Mouse (Mus musculus): ENCODE measurements around the gene Gprin3. TPM values are rescaled to one million over a fixed set of nuclear protein-coding genes. Genes with fewer than 3 reads are reported as not detected.

Gene Gprin3
- polyA plus RNA-seq, 1 experiment from 2014 or later, result 2.4 TPM

- DNase-seq (ENCODE audit: low spot score), result no peak
These were observed 988 bp downstream of the Gprin3 start for GRCm38 (mm10) chr6:59424871-59425740.

GRCm38 (mm10) chr6:59423836-59424235 is 2.3 kb downstream of the Gprin3 start:
- H3K4me3 ChIP-seq (ENCODE audit: low read depth, low read length), result no peak overlapping the region
- H3K27ac ChIP-seq (replicated peaks; ENCODE audit: low read depth, low read length), result no peak overlapping the region
- peaks cover 10% of the 10 kb centered on the region; the same call in 1 of the 2 replicates for H3K4me1 ChIP-seq (ENCODE audit: control insufficient read depth, insufficient read depth, low read length)
- no peak overlapping the region for H3K4me2 ChIP-seq (ENCODE audit: low read depth, low read length)
- DNase-seq (ENCODE audit: low spot score) (no peak), ATAC-seq (ENCODE audit: low read depth) (no peak)
- H3K27me3 ChIP-seq (replicated peaks; ENCODE audit: control insufficient read depth, insufficient read depth, low read length), result no peaks in the 10 kb centered on the region
- no peaks in the 10 kb centered on the region for H3K9me3 ChIP-seq (ENCODE audit: control insufficient read depth, low read length)
- H3K36me3 ChIP-seq (ENCODE audit: control insufficient read depth, insufficient read depth, low read length), result no peaks in the 10 kb centered on the region
- H3K9ac ChIP-seq (ENCODE audit: low read depth, low read length), result no peak overlapping the region
- 41% methylated on average over 1 of the region's 1 CpGs for WGBS

More at GRCm38 (mm10) chr6:59424871-59425740, 988 bp downstream of the Gprin3 start:
- ATAC-seq (ENCODE audit: low read depth), result no peak
- Histone ChIP-seq H3K4me3 (ENCODE audit: low read depth, low read length) (peak overlapping the region; percentile 48), H3K4me1 (ENCODE audit: control insufficient read depth, insufficient read depth, low read length) (peaks cover 10% of the 10 kb centered on the region; the same call in 1 of the 2 replicates), H3K9me3 (ENCODE audit: control insufficient read depth, low read length) (no peaks in the 10 kb centered on the region), H3K4me2 (ENCODE audit: low read depth, low read length) (peak overlapping the region; percentile 84), H3K27me3 (replicated peaks; ENCODE audit: control insufficient read depth, insufficient read depth, low read length) (no peaks in the 10 kb centered on the region), H3K27ac (replicated peaks; ENCODE audit: low read depth, low read length) (no peak overlapping the region), H3K9ac (ENCODE audit: low read depth, low read length) (no peak overlapping the region; the same call in 1 of the 2 replicates), H3K36me3 (ENCODE audit: control insufficient read depth, insufficient read depth, low read length) (no peaks in the 10 kb centered on the region)
- 77% methylated on average over 10 of the region's 10 CpGs for WGBS

- no peaks in the 10 kb centered on the region for H3K9me3 ChIP-seq (ENCODE audit: control insufficient read depth, low read length)
- H3K4me3 ChIP-seq (ENCODE audit: low read depth, low read length), result no peak overlapping the region
- H3K4me1 ChIP-seq (ENCODE audit: control insufficient read depth, insufficient read depth, low read length), result no peaks in the 10 kb centered on the region
- no peak overlapping the region for H3K9ac ChIP-seq (ENCODE audit: low read depth, low read length)
- no peak for DNase-seq (ENCODE audit: low spot score)
- ATAC-seq (ENCODE audit: low read depth), result no peak
- H3K27ac ChIP-seq (replicated peaks; ENCODE audit: low read depth, low read length), result no peak overlapping the region
- H3K36me3 ChIP-seq (ENCODE audit: control insufficient read depth, insufficient read depth, low read length), result no peaks in the 10 kb centered on the region
- H3K4me2 ChIP-seq (ENCODE audit: low read depth, low read length), result no peak overlapping the region
- WGBS, result 59% methylated on average over 3 of the region's 3 CpGs
- H3K27me3 ChIP-seq (replicated peaks; ENCODE audit: control insufficient read depth, insufficient read depth, low read length), result no peaks in the 10 kb centered on the region
These were observed 6.8 kb downstream of the Gprin3 start for GRCm38 (mm10) chr6:59419264-59419663.

GRCm38 (mm10) chr6:59418659-59419058 is 7.4 kb downstream of the Gprin3 start:
- Histone ChIP-seq H3K4me2 (ENCODE audit: low read depth, low read length) (no peak overlapping the region), H3K4me1 (ENCODE audit: control insufficient read depth, insufficient read depth, low read length) (no peaks in the 10 kb centered on the region), H3K4me3 (ENCODE audit: low read depth, low read length) (no peak overlapping the region), H3K27me3 (replicated peaks; ENCODE audit: control insufficient read depth, insufficient read depth, low read length) (no peaks in the 10 kb centered on the region), H3K27ac (replicated peaks; ENCODE audit: low read depth, low read length) (no peak overlapping the region), H3K9me3 (ENCODE audit: control insufficient read depth, low read length) (no peaks in the 10 kb centered on the region), H3K36me3 (ENCODE audit: control insufficient read depth, insufficient read depth, low read length) (no peaks in the 10 kb centered on the region), H3K9ac (ENCODE audit: low read depth, low read length) (no peak overlapping the region)
- no peak for DNase-seq (ENCODE audit: low spot score)
- WGBS, result 54% methylated on average over 2 of the region's 2 CpGs
- ATAC-seq (ENCODE audit: low read depth), result no peak

GRCm38 (mm10) chr6:59414816-59415215 is 11.3 kb downstream of the Gprin3 start:
- no peak overlapping the region for H3K27ac ChIP-seq (replicated peaks; ENCODE audit: low read depth, low read length)
- no peak overlapping the region for H3K4me3 ChIP-seq (ENCODE audit: low read depth, low read length)
- H3K36me3 ChIP-seq (ENCODE audit: control insufficient read depth, insufficient read depth, low read length), result no peaks in the 10 kb centered on the region
- no peak overlapping the region for H3K4me2 ChIP-seq (ENCODE audit: low read depth, low read length)
- WGBS, result 88% methylated on average over 6 of the region's 6 CpGs
- no peak overlapping the region for H3K9ac ChIP-seq (ENCODE audit: low read depth, low read length)
- H3K4me1 ChIP-seq (ENCODE audit: control insufficient read depth, insufficient read depth, low read length), result peaks cover 10% of the 10 kb centered on the region; the same call in 1 of the 2 replicates
- no peaks in the 10 kb centered on the region for H3K9me3 ChIP-seq (ENCODE audit: control insufficient read depth, low read length)
- ATAC-seq (ENCODE audit: low read depth), result no peak
- no peak for DNase-seq (ENCODE audit: low spot score)
- no peaks in the 10 kb centered on the region for H3K27me3 ChIP-seq (replicated peaks; ENCODE audit: control insufficient read depth, insufficient read depth, low read length)

GRCm38 (mm10) chr6:59412417-59413346 is 13.4 kb downstream of the Gprin3 start:
- 22% methylated on average over 13 of the region's 13 CpGs for WGBS
- Histone ChIP-seq H3K4me3 (ENCODE audit: low read depth, low read length) (no peak overlapping the region), H3K4me1 (ENCODE audit: control insufficient read depth, insufficient read depth, low read length) (peaks cover 14% of the 10 kb centered on the region; the same call in 1 of the 2 replicates), H3K27ac (replicated peaks; ENCODE audit: low read depth, low read length) (peak overlapping the region; percentile 69), H3K9me3 (ENCODE audit: control insufficient read depth, low read length) (no peaks in the 10 kb centered on the region), H3K4me2 (ENCODE audit: low read depth, low read length) (peak overlapping the region; percentile 28; the same call in 1 of the 2 replicates), H3K36me3 (ENCODE audit: control insufficient read depth, insufficient read depth, low read length) (no peaks in the 10 kb centered on the region), H3K27me3 (replicated peaks; ENCODE audit: control insufficient read depth, insufficient read depth, low read length) (no peaks in the 10 kb centered on the region), H3K9ac (ENCODE audit: low read depth, low read length) (no peak overlapping the region)
- ATAC-seq (ENCODE audit: low read depth), result peak; percentile 63
- peak; percentile 75 for DNase-seq (ENCODE audit: low spot score)

- H3K27ac ChIP-seq (replicated peaks; ENCODE audit: low read depth, low read length), result no peak overlapping the region
- no peaks in the 10 kb centered on the region for H3K9me3 ChIP-seq (ENCODE audit: control insufficient read depth, low read length)
- ATAC-seq (ENCODE audit: low read depth) (peak; percentile 80), DNase-seq (ENCODE audit: low spot score) (peak; percentile 59)
- no peak overlapping the region for H3K4me3 ChIP-seq (ENCODE audit: low read depth, low read length)
- H3K4me1 ChIP-seq (ENCODE audit: control insufficient read depth, insufficient read depth, low read length), result peaks cover 14% of the 10 kb centered on the region; the same call in 1 of the 2 replicates
- H3K27me3 ChIP-seq (replicated peaks; ENCODE audit: control insufficient read depth, insufficient read depth, low read length), result no peaks in the 10 kb centered on the region
- no peak overlapping the region for H3K9ac ChIP-seq (ENCODE audit: low read depth, low read length)
- no peaks in the 10 kb centered on the region for H3K36me3 ChIP-seq (ENCODE audit: control insufficient read depth, insufficient read depth, low read length)
- H3K4me2 ChIP-seq (ENCODE audit: low read depth, low read length), result no peak overlapping the region
- 26% methylated on average over 3 of the region's 3 CpGs for WGBS
These were observed 16.9 kb downstream of the Gprin3 start for GRCm38 (mm10) chr6:59409001-59409700.

- no peak for DNase-seq (ENCODE audit: low spot score)
- WGBS, result 53% methylated on average over 4 of the region's 4 CpGs
- H3K36me3 ChIP-seq (ENCODE audit: control insufficient read depth, insufficient read depth, low read length), result no peaks in the 10 kb centered on the region
These were observed 18.6 kb downstream of the Gprin3 start for GRCm38 (mm10) chr6:59407482-59407997.

More at GRCm38 (mm10) chr6:59407482-59407997, 18.6 kb downstream of the Gprin3 start:
- no peak overlapping the region for H3K9ac ChIP-seq (ENCODE audit: low read depth, low read length)
- H3K27ac ChIP-seq (replicated peaks; ENCODE audit: low read depth, low read length), result no peak overlapping the region
- no peaks in the 10 kb centered on the region for H3K27me3 ChIP-seq (replicated peaks; ENCODE audit: control insufficient read depth, insufficient read depth, low read length)
- no peak overlapping the region for H3K4me2 ChIP-seq (ENCODE audit: low read depth, low read length)
- H3K4me1 ChIP-seq (ENCODE audit: control insufficient read depth, insufficient read depth, low read length), result 0 out of 2 replicates have a peak, but pooled peaks cover 5% of the 10 kb centered on the region
- no peak for ATAC-seq (ENCODE audit: low read depth)
- no peak overlapping the region for H3K4me3 ChIP-seq (ENCODE audit: low read depth, low read length)
- no peaks in the 10 kb centered on the region for H3K9me3 ChIP-seq (ENCODE audit: control insufficient read depth, low read length)
